Mouse (Mus musculus): ENCODE results near the gene Sbk1.

DNA sequence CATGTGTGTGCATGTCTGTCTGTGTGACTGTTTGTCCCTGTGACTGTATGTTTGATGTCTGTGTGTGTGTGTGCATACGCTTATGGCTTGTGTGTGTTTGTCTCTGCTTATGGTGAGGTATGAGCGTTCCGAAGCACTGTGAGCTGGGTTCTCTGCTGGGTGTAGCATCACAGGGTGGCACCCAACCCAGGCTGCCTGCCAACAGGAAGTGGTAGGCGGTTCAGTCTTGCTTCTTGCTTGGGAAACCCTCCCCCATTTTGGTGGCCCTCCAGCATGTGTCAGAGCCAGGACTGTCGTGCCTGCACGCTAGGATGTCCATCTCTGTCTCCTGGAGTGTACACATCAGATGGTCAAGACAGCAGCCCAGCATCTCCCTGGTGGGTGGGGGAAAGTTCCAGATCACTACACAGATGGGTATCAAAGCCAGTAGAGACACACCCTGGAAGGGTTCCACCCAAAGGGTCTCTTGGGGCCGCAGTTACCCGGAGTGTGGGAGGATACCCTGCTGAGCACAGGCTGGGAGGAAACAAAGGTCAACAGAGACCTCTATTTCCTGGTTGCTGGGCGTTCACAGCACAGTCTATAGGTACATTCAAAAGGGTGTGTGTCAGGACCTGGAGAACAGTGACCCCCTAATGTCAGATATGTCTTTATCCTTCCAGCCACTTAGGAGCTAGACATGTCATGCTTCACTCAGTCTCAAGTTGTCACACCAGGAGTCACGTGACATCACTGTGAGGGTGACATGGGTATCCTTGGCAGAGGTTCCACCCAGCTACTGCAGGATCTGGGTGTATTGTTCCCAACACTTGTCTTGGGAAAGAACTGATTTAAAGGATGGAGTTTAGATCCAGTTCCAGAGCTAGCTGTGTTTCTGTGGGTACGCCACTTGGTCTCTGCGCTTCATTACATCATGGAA is 13.1 kb downstream of the Sbk1 start:
- TF ChIP-seq CTCF (IDR thresholded peaks at IDR 0.05; ENCODE audit: low read depth) = no peak
- no peak for TF ChIP-seq EP300 (IDR thresholded peaks at IDR 0.05; ENCODE audit: low read depth)
